Mouse (Mus musculus): ENCODE measurements around the gene Chrnb2. TPM values are rescaled to one million over a fixed set of nuclear protein-coding genes. Genes with fewer than 3 reads are reported as not detected.

Chrnb2 gene
- polyA plus RNA-seq, 1 experiment = 53.7 TPM

DNA sequence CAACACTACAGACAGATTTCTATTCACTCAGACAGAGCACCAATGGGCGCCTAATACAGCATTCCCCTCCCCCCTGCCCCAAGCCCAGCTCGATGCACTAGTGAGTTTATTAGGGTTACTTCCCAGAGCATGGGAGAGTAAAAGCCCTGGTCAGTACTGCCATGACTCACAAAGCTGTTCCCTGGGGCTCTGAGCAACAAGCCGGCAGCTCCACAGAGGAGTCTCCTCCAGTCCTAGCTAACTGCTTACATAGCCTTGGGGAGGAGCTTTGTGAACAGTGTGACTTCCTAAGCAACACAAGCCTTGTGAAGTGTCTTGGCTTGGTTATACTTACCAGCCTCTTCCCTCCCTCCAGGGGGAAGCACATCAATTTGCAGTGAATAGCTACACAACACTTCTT lies 60.8 kb downstream of the Chrnb2 start:
- TF ChIP-seq CTCF (IDR thresholded peaks at IDR 0.05; ENCODE audit: borderline replicate concordance, extremely low read depth, insufficient read depth, insufficient read length) (no peak), POLR2A (IDR thresholded peaks at IDR 0.05; ENCODE audit: borderline replicate concordance, extremely low read depth, insufficient read depth, insufficient read length, poor library complexity, severe bottlenecking) (no peak)

DNA sequence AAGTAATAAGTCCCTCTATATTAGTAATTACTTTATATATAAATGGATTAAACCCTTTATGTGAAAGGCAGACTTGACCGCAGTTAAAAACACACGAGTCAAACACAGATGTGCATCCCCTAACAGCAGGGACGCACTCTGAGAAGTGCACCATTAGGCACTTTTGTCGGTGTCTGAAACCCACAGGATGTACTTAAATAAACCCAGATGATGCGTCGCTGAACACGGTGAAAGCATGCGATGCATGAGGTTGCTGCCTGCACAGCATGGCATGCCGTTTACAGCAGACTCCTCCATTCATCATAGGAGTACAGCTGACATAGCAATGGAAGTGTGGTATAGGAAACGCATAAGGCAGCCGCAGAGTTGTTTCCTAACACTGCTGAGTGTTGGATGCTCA lies 64.0 kb downstream of the Chrnb2 start:
- no peak for TF ChIP-seq CTCF (IDR thresholded peaks at IDR 0.05; ENCODE audit: borderline replicate concordance, extremely low read depth, insufficient read depth, insufficient read length)
- peak; percentile 19 for DNase-seq (ENCODE audit: low read depth)

More for the DNA sequence above, 60.8 kb downstream of the Chrnb2 start:
- no peak for DNase-seq (ENCODE audit: low read depth)

DNA sequence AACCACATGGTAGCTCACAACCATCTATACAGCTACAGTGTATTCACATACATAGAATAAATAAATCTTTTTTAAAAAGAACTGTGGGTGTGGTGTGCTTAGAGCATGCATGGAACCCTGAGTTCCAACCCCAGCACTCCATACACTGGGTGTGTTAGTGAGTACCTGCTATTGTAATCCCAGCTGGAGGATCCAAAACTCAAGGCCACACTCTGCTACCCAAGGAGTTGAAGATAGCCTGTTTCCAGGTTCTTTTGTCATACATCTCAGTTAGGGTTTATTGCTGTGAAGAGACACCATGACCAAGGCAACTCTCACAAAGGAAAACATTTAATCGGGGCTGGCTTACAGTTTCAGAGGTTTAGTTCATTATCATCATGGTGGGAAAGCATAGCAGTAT lies 65.5 kb downstream of the Chrnb2 start:
- DNase-seq (ENCODE audit: low read depth) = no peak
- TF ChIP-seq CTCF (IDR thresholded peaks at IDR 0.05; ENCODE audit: borderline replicate concordance, extremely low read depth, insufficient read depth, insufficient read length) (no peak), POLR2A (IDR thresholded peaks at IDR 0.05; ENCODE audit: borderline replicate concordance, extremely low read depth, insufficient read depth, insufficient read length, poor library complexity, severe bottlenecking) (no peak)

Other genes with a start within 250 kb of the Chrnb2 start
- 11.5 and 13.8 TPM in 2 replicates for gene Kcnn3, start 244.5 kb downstream of the Chrnb2 start, polyA plus RNA-seq (2012; rRNA removed)
- gene Adar, start 49.6 kb downstream of the Chrnb2 start, polyA plus RNA-seq (2012; rRNA removed) = 72.0 and 78.2 TPM in 2 replicates
- 45.1 and 61.2 TPM in 2 replicates for gene Ube2q1, start 9.0 kb upstream of the Chrnb2 start, polyA plus RNA-seq (2012; rRNA removed)
- gene She, start 66.7 kb upstream of the Chrnb2 start, polyA plus RNA-seq (2012; rRNA removed) = 0.77 and 2.0 TPM in 2 replicates
- gene Il6ra, start 148.6 kb upstream of the Chrnb2 start, polyA plus RNA-seq (2012; rRNA removed) = 0.45 and 0.93 TPM in 2 replicates
- gene Atp8b2, start 198.9 kb upstream of the Chrnb2 start, polyA plus RNA-seq (2012; rRNA removed) = 71.0 and 80.8 TPM in 2 replicates
- 93.7 and 115 TPM in 2 replicates for gene Hax1, start 234.1 kb upstream of the Chrnb2 start, polyA plus RNA-seq (2012; rRNA removed)